Mouse (Mus musculus): Measurements from ENCODE around the gene Gpld1.

- TF ChIP-seq POLR2A (IDR thresholded peaks at IDR 0.05; ENCODE audit: insufficient read depth, low read length) (no peak), CTCF (IDR thresholded peaks at IDR 0.05; ENCODE audit: low read depth, low read length) (no peak), EP300 (IDR thresholded peaks at IDR 0.05; ENCODE audit: insufficient read depth, low read depth, low read length) (no peak)
Observed at GRCm38 (mm10) chr13:25027114-25027425, 84.1 kb downstream of the Gpld1 start.
